Mouse (Mus musculus) limb, embryonic 13.5 days (tissue): ENCODE results near the gene Bcar1. TPM values are rescaled to one million over a fixed set of nuclear protein-coding genes. Genes with fewer than 3 reads are reported as not detected.
A peak's percentile ranks its signal among the peaks of the same experiment; 100 is the strongest.

Experiments used
- ATAC-seq: fragments of 200-750 bp; cut with Nextera tagmentation; 2 replicates; pipeline ENCODE4 v1.8.0; 2017; ENCODE audit warnings: low read depth, moderate number of reproducible peaks, moderate TSS enrichment; ENCODE audit not compliant: low FRiP score
- H3K27ac ChIP-seq: fragments of 300-500 bp; sonication (generic); 2 replicates; pipeline ENCODE4 v1.5.1; 2015; ENCODE audit warnings: inconsistent platforms, mild to moderate bottlenecking, moderate library complexity
- H3K27me3 ChIP-seq: fragments of 300-500 bp; sonication (generic); 2 replicates; pipeline ENCODE4 v1.6.1; 2015; ENCODE audit warnings: mild to moderate bottlenecking, inconsistent platforms
- H3K36me3 ChIP-seq: fragments of 300-500 bp; sonication (generic); 2 replicates; pipeline ENCODE4 v1.6.1; 2015; ENCODE audit warnings: inconsistent platforms, mild to moderate bottlenecking, moderate library complexity
- H3K4me1 ChIP-seq: fragments of 300-500 bp; sonication (generic); 2 replicates; pipeline ENCODE4 v1.6.1; 2015; ENCODE audit warnings: inconsistent platforms
- H3K4me2 ChIP-seq: fragments of 300-500 bp; sonication (generic); replicated peaks from 2 replicates; pipeline ENCODE4 v1.6.1; 2015; ENCODE audit warnings: inconsistent platforms, mild to moderate bottlenecking, moderate library complexity
- H3K4me3 ChIP-seq: fragments of 300-500 bp; sonication (generic); 2 replicates; pipeline ENCODE4 v1.5.1; 2015; ENCODE audit warnings: moderate library complexity, mild to moderate bottlenecking, inconsistent platforms
- H3K9ac ChIP-seq: fragments of 300-500 bp; sonication (generic); 2 replicates; pipeline ENCODE4 v1.6.1; 2015; ENCODE audit warnings: mild to moderate bottlenecking, inconsistent platforms
- H3K9me3 ChIP-seq: fragments of 300-500 bp; sonication (generic); 2 replicates; pipeline ENCODE4 v1.6.1; 2016; ENCODE audit warnings: inconsistent platforms
- WGBS: fragments of 180-500 bp; shearing (Covaris S2); methylation state at CpG from one replicate; pipeline ENCODE4 v1.1.7; 2015; 5-methylcytosine and 5-hydroxymethylcytosine counted together
- microRNA-seq: library from miRNA; unstranded; fragments of <30 nt; microRNA quantifications from one replicate; pipeline ENCODE4, GENCODE M21; 2016
- polyA plus RNA-seq: library from polyadenylated mRNA; unstranded; fragments of >200 nt; fragmentation: Nextera tagmentation; extraction: Ambion mirVana; gene quantifications from 2 replicates; pipeline ENCODE4 v1.2.1, GENCODE M21; 2015

Bcar1 gene
- polyA plus RNA-seq, 1 experiment from 2014 or later: 41.8 TPM

DNA sequence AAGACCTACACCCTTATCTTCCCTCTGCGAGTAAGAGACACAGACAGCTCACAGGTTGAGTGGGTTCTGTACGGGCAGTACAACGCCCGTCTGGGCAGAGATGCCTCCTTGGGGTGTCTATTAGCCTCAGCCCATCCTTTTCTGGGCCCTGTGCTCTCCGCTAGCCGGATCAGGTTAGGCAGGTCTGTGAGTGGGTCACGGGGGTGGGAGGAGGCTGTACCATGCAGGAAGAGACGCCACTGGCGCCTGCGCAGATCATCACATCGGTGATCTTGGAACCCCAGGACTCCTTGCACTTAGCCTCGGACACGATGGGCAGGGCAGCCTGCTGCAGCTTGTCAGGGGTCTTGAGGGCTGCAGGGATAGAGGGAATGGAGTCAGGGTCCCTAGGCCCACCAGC lies 56.7 kb downstream of the Bcar1 start:
- H3K9ac ChIP-seq: no peak overlapping the region
- no peak overlapping the region for H3K4me3 ChIP-seq
- H3K4me1 ChIP-seq: no peaks in the 10 kb centered on the region
- no peak overlapping the region for H3K27ac ChIP-seq
- H3K36me3 ChIP-seq: no peaks in the 10 kb centered on the region
- ATAC-seq: no peak
- no peak overlapping the region for H3K4me2 ChIP-seq
- WGBS: 79% methylated on average over 13 of the region's 13 CpGs
- H3K9me3 ChIP-seq: no peaks in the 10 kb centered on the region
- no peaks in the 10 kb centered on the region for H3K27me3 ChIP-seq

DNA sequence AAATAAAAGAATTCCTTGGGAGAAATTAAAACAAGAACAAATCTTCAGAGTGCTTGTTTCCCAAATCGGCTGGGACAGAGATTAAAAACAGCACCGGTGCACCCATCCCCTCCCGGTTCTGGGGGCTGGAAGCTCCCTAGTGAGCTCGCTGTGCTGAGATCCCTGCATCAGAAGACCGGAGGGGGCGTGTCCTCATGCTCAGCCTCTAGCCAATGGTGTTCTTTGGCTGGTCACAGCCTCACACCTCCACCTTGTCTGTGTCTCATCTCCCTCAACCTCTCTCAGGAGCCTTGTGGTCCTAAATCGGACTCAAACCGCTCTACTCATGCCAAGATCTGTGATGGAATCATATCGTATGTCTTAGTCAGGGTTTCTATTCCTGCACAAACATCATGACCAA lies 61.1 kb downstream of the Bcar1 start:
- WGBS: 21% methylated on average over 9 of the region's 9 CpGs
- Histone ChIP-seq H3K36me3 (no peaks in the 10 kb centered on the region), H3K9me3 (no peaks in the 10 kb centered on the region), H3K4me1 (no peaks in the 10 kb centered on the region), H3K27ac (no peak overlapping the region), H3K4me3 (no peak overlapping the region), H3K9ac (no peak overlapping the region), H3K27me3 (0 out of 2 replicates have a peak, but pooled peaks cover 3% of the 10 kb centered on the region), H3K4me2 (no peak overlapping the region)
- ATAC-seq: no peak

DNA sequence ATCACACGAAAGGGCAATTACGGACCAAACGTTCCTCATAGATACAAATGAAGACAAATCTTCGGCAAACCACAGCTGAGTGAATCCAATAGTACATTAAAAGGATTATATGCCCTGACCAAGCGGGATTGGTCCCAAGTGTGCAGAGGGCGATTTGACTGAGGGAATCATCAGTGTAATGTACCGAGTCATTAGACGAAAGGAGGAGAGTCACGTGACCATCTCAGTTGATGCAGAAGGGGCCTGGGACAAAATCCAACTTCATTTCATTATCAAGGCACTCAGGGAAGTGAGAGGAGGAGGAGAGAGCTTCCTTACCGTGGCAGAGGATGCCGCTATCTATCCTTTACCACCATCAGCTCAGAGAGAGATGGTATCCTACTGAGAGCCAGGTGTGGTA lies 62.5 kb downstream of the Bcar1 start:
- H3K4me3 ChIP-seq: no peak overlapping the region
- 74% methylated on average over 11 of the region's 11 CpGs for WGBS
- H3K4me2 ChIP-seq: no peak overlapping the region
- no peaks in the 10 kb centered on the region for H3K9me3 ChIP-seq
- H3K4me1 ChIP-seq: no peaks in the 10 kb centered on the region
- H3K36me3 ChIP-seq: no peaks in the 10 kb centered on the region
- no peak for ATAC-seq
- 0 out of 2 replicates have a peak, but pooled peaks cover 3% of the 10 kb centered on the region for H3K27me3 ChIP-seq
- H3K27ac ChIP-seq: no peak overlapping the region
- no peak overlapping the region for H3K9ac ChIP-seq

DNA sequence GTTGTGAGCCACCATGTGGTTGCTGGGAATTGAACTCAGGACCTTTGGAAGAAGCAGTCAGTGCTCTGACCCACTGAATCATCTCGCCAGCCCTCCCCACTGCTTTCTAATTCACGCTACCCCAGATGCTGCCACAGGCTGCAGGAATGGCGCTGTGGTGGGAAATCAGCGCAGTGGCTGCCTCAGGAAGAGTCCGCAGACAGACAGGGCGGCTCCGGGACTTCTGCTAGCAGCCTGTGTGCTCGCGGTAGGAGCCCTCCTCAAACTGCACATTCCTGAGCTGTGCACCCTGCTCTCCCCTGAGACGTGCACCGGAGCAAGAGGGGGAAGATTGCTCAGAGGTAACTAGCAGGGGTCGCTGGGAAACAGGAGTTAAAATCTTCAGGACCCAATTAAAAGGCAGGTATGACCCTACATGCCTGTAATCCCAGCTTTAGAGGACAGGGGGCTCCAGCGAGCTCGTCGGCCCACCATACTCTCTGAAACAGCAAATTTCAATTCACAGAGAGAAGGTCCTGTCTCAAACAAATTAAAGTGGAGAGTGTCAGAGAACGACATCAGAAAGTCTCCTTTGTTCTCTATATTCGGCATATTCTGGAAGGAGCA lies 63.1 kb downstream of the Bcar1 start:
- H3K4me1 ChIP-seq: no peaks in the 10 kb centered on the region
- H3K9me3 ChIP-seq: no peaks in the 10 kb centered on the region
- H3K4me2 ChIP-seq: peak overlapping the region; percentile 17; the same call in 1 of the 2 replicates
- H3K27ac ChIP-seq: no peak overlapping the region
- H3K9ac ChIP-seq: no peak overlapping the region
- no peaks in the 10 kb centered on the region for H3K36me3 ChIP-seq
- 37% methylated on average over 17 of the region's 17 CpGs for WGBS
- H3K4me3 ChIP-seq: no peak overlapping the region
- no peak for ATAC-seq
- H3K27me3 ChIP-seq: 0 out of 2 replicates have a peak, but pooled peaks cover 3% of the 10 kb centered on the region

DNA sequence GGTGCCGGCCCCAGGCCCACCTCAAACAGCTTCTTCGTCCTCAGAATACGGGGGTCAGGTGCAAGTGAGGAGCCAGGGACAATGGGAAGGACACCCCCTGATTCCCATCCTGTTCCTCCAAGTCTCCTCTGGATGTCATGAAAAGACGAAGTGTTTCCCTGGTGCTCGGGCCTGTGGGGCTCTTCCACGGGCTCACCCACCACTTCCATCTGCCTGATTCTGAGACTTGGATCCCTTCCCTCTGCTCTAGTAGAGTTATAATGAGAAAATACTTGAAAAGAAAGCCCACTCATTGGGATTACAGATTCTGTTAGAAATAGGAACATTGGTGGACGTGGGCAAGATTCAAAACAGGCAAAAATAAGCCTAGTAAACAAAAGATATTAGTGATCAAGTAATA lies 64.8 kb downstream of the Bcar1 start:
- H3K4me3 ChIP-seq: no peak overlapping the region
- no peaks in the 10 kb centered on the region for H3K4me1 ChIP-seq
- no peak overlapping the region for H3K9ac ChIP-seq
- 89% methylated on average over 7 of the region's 7 CpGs for WGBS
- no peaks in the 10 kb centered on the region for H3K9me3 ChIP-seq
- H3K36me3 ChIP-seq: no peaks in the 10 kb centered on the region
- no peak for ATAC-seq
- H3K27ac ChIP-seq: no peak overlapping the region
- 0 out of 2 replicates have a peak, but pooled peaks cover 3% of the 10 kb centered on the region for H3K27me3 ChIP-seq
- H3K4me2 ChIP-seq: no peak overlapping the region

DNA sequence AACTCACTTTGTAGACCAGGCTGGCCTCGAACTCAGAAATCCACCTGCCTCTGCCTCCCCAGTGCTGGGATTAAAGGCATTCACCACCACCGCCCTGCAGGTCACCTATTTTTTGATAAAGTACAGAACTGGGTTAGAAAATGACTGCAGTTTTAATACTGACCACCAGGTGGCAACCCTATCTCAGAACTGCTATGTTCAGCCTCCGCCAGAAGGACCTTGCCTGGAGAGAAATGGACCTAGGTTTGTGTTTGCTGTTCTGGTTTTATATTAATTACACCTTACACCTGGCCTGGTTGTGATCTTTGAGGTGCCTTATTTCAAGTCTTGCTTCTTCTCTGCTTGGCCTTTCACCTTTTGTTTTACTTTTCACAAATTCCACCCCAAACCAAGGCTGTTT lies 65.5 kb downstream of the Bcar1 start:
- ATAC-seq: no peak
- Histone ChIP-seq H3K27me3 (0 out of 2 replicates have a peak, but pooled peaks cover 3% of the 10 kb centered on the region), H3K9me3 (no peaks in the 10 kb centered on the region), H3K4me2 (no peak overlapping the region), H3K9ac (no peak overlapping the region), H3K27ac (no peak overlapping the region), H3K4me1 (no peaks in the 10 kb centered on the region), H3K36me3 (peaks cover 5% of the 10 kb centered on the region), H3K4me3 (no peak overlapping the region)
- WGBS: 35% methylated on average over 3 of the region's 3 CpGs

DNA sequence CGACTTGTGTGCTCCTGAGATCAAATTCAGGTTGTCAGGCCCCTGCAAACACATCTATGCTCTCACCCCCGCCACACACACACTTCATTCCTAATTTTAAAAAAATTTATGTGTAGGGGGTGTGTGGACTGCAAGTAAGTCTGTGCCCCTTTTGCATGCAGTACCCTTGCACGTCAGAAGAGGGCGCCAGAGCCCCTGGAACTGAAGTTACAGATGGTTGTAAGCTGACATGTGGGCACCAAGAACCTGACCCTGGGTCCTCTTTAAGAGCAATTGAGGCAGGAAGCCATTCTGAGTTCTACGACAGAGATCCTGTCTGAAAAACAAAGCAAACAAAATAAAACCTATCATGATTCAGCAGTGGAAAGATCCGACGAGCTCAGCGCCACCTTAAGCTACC lies 67.4 kb downstream of the Bcar1 start:
- ATAC-seq: no peak
- Histone ChIP-seq H3K4me1 (no peaks in the 10 kb centered on the region), H3K9ac (no peak overlapping the region), H3K27ac (no peak overlapping the region), H3K9me3 (no peaks in the 10 kb centered on the region), H3K4me2 (no peak overlapping the region), H3K27me3 (0 out of 2 replicates have a peak, but pooled peaks cover 1% of the 10 kb centered on the region), H3K4me3 (no peak overlapping the region), H3K36me3 (peaks cover 17% of the 10 kb centered on the region)
- WGBS: 79% methylated on average over 8 of the region's 8 CpGs

DNA sequence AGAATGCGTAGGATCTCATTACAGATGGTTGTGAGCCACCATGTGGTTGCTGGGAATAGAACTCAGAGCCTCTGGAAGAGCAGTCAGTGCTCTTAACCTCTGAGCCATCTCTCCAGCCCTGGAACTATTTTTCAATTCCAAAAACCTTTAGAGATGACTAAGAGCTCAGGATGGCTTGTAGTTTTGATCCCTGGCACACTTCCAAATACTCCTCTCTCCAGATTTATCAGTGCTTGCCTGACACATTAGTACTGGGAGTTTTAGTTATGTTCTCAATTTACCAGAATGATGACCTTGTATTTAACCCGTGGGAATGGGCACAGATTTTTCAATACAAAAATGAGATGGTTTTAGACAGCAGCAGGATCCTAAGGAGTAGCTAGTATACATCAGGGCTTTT lies 76.9 kb downstream of the Bcar1 start:
- no peak for ATAC-seq
- H3K4me1 ChIP-seq: no peaks in the 10 kb centered on the region
- H3K9ac ChIP-seq: no peak overlapping the region
- H3K27ac ChIP-seq: no peak overlapping the region
- no peak overlapping the region for H3K4me2 ChIP-seq
- peaks cover 52% of the 10 kb centered on the region for H3K36me3 ChIP-seq
- no peak overlapping the region for H3K4me3 ChIP-seq
- H3K27me3 ChIP-seq: no peaks in the 10 kb centered on the region
- WGBS: 89% methylated on average over 2 of the region's 2 CpGs
- no peaks in the 10 kb centered on the region for H3K9me3 ChIP-seq

DNA sequence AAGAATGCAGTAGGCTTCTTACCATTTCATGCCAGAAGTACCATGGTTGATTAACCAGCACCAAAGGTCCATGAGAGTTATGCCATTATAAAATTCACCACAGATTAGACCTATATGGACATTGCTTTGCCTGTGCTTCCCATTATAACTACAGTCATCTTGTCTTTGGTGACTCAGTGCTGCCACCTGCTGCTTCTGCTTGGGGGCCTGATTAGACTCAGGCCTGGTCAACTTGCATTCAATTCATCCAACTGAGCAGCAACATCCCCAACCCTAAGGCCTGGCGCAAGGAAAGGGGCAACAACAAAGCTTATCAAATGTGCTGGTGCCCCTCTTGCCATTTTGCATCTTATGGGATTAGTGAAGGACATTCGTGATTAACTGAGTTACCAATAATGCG lies 81.1 kb downstream of the Bcar1 start:
- Histone ChIP-seq H3K27ac (no peak overlapping the region), H3K9ac (no peak overlapping the region), H3K9me3 (no peaks in the 10 kb centered on the region), H3K27me3 (no peaks in the 10 kb centered on the region), H3K4me1 (no peaks in the 10 kb centered on the region), H3K36me3 (peaks cover 38% of the 10 kb centered on the region), H3K4me3 (no peak overlapping the region), H3K4me2 (no peak overlapping the region)
- WGBS: 89% methylated on average over 3 of the region's 3 CpGs
- no peak for ATAC-seq

Small RNAs within 50 kb of the gene (microRNA-seq; reads per million reads assigned to microRNA genes)
- gene Mir7076: not detected

Other genes with a start within 250 kb of the Bcar1 start
- 7.9 and 8.5 TPM in 2 replicates for gene Wdr59, start 221.7 kb downstream of the Bcar1 start, polyA plus RNA-seq
- gene Znrf1, start 207.7 kb downstream of the Bcar1 start, polyA plus RNA-seq: 34.5 and 34.6 TPM in 2 replicates
- gene Ldhd, start 113.4 kb downstream of the Bcar1 start, polyA plus RNA-seq: 0.22 and 0.41 TPM in 2 replicates
- 27.5 and 29.6 TPM in 2 replicates for gene Zfp1, start 100.4 kb downstream of the Bcar1 start, polyA plus RNA-seq
- gene Ctrb1, start 52.8 kb downstream of the Bcar1 start, polyA plus RNA-seq: 0.89 and 3.1 TPM in 2 replicates
- gene Cfdp1, start 110.5 kb upstream of the Bcar1 start, polyA plus RNA-seq: 260 and 262 TPM in 2 replicates
- gene Tmem170, start 132.9 kb upstream of the Bcar1 start, polyA plus RNA-seq: 7.5 and 8.6 TPM in 2 replicates
- 7.2 and 7.9 TPM in 2 replicates for gene Chst5, start 166.6 kb upstream of the Bcar1 start, polyA plus RNA-seq
- 22.4 and 24.6 TPM in 2 replicates for gene Tmem231, start 190.1 kb upstream of the Bcar1 start, polyA plus RNA-seq
- 163 and 169 TPM in 2 replicates for gene Gabarapl2, start 196.9 kb upstream of the Bcar1 start, polyA plus RNA-seq
- gene Adat1, start 248.5 kb upstream of the Bcar1 start, polyA plus RNA-seq: 11.9 and 12.1 TPM in 2 replicates